Mouse (Mus musculus): ENCODE results near the gene Btd. TPM values are rescaled to one million over a fixed set of nuclear protein-coding genes. Genes with fewer than 3 reads are reported as not detected.
A peak's percentile ranks its signal among the peaks of the same experiment; 100 is the strongest.
"Not testable (repeated sequence)": the region's sequence is repeated elsewhere in the genome, so short reads cannot be mapped to it uniquely, and the experiment has no call there.

Btd gene
- total and polyA plus RNA-seq, 3 experiments = 10.7 to 19.1 (median 10.8) TPM

DNA sequence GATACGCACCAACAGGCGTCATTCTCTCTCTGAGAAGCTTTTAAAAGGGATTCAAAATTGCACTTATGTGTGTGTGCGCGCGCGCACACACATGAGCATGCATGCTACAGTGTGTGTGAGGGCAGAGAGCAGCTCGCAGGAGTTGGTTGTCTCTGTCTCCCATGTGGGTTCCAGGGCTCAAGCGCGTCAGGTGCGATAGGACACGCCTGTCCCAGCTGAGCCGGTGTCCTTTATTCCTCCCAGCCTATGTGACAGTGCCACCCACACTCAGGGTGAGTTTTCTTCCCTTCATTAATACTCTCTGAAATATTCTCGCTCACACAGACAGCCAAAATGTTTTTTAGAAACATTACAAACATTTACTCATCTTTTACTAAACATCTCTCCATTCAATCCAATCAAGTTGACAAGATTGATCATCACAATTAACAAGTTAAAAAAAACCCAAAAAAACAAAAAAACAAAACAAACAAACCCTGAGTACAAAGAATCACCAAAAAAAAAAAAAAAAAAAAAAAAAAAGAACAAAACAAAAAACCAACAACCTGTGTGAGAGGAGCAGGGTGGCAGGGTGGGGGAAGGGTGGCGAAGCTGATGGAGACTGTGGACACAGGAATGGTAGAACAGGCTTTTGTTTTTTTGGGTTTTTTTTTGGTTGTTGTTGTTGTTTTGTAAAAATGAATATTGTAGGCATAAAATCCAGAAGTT lies 38.8 kb upstream of the Btd start:
- H3K4me1 ChIP-seq (ENCODE audit: control insufficient read depth, insufficient read depth, low read length) = no peaks in the 10 kb centered on the region
- H3K4me3 ChIP-seq = no peak overlapping the region
- no peak for DNase-seq
- no peaks in the 10 kb centered on the region for H3K36me3 ChIP-seq (ENCODE audit: control insufficient read depth, insufficient read depth, low read length)
- no peaks in the 10 kb centered on the region for H3K27me3 ChIP-seq (ENCODE audit: control insufficient read depth, insufficient read depth, low read length)
- no peak overlapping the region for H3K27ac ChIP-seq
- no peak overlapping the region for H3K9ac ChIP-seq (ENCODE audit: low read depth, low read length)
- TF ChIP-seq EP300 (IDR thresholded peaks at IDR 0.05; ENCODE audit: insufficient read depth, low read depth, low read length) (no peak), POLR2A (IDR thresholded peaks at IDR 0.05; ENCODE audit: insufficient read depth, low read depth, low read length) (no peak), CTCF (IDR thresholded peaks at IDR 0.05) (no peak)
- no peaks in the 10 kb centered on the region for H3K79me2 ChIP-seq (replicated peaks; ENCODE audit: control insufficient read depth, insufficient read depth, low read length)
- intact Hi-C loops (cut with DNase I) = no loop called here
- 94% methylated on average over 14 of the region's 14 CpGs for WGBS

GRCm38 (mm10) chr14:31602616-31602979 lies 38.2 kb upstream of the Btd start:
- H3K79me2 ChIP-seq (replicated peaks; ENCODE audit: control insufficient read depth, insufficient read depth, low read length); H3K4me3 ChIP-seq; H3K27me3 ChIP-seq (ENCODE audit: control insufficient read depth, insufficient read depth, low read length); H3K27ac ChIP-seq; H3K36me3 ChIP-seq (ENCODE audit: control insufficient read depth, insufficient read depth, low read length); DNase-seq; intact Hi-C loops (cut with DNase I); H3K9ac ChIP-seq (ENCODE audit: low read depth, low read length); H3K4me1 ChIP-seq (ENCODE audit: control insufficient read depth, insufficient read depth, low read length): not testable (repeated sequence)
- WGBS = 81% methylated on average over 6 of the region's 6 CpGs

DNA sequence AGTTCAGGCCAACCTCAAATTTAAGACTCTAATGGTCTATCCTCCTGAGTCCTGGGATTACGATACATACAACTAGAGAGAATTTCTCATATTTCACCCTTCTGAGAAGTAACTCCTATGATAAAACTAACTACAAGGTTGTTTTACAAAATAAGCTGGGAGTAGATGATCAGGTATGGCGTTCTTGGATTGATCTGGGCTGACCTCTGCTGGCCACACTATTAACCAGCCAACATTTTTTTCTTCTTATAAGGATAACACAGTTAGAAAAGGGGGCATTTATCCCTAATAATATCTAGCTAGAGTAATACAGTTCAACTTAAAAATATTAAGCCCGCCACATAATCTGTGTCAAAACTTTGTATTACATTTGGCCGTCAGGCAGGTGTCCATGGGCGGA lies 35.9 kb upstream of the Btd start:
- H3K4me1 ChIP-seq (ENCODE audit: control insufficient read depth, insufficient read depth, low read length) = no peaks in the 10 kb centered on the region
- H3K9ac ChIP-seq (ENCODE audit: low read depth, low read length) = no peak overlapping the region
- no peak overlapping the region for H3K27ac ChIP-seq
- no peak overlapping the region for H3K4me3 ChIP-seq
- WGBS = 66% methylated on average over 5 of the region's 5 CpGs
- DNase-seq = peak; percentile 6 to 37
- no peaks in the 10 kb centered on the region for H3K79me2 ChIP-seq (replicated peaks; ENCODE audit: control insufficient read depth, insufficient read depth, low read length)
- intact Hi-C loops (cut with DNase I) = loop anchor here (1.0 kb wide), 1 partner anchor 86 kb away; no protein-coding TSS in a partner anchor
- no peaks in the 10 kb centered on the region for H3K36me3 ChIP-seq (ENCODE audit: control insufficient read depth, insufficient read depth, low read length)
- H3K27me3 ChIP-seq (ENCODE audit: control insufficient read depth, insufficient read depth, low read length) = no peaks in the 10 kb centered on the region
- TF ChIP-seq EP300 (IDR thresholded peaks at IDR 0.05; ENCODE audit: insufficient read depth, low read depth, low read length) = no peak
- peak; percentile 75 for TF ChIP-seq CTCF (IDR thresholded peaks at IDR 0.05)

GRCm38 (mm10) chr14:31605514-31605913 lies 35.3 kb upstream of the Btd start:
- no peaks in the 10 kb centered on the region for H3K27me3 ChIP-seq (ENCODE audit: control insufficient read depth, insufficient read depth, low read length)
- intact Hi-C loops (cut with DNase I) = loop anchor here (1.0 kb wide), 1 partner anchor 86 kb away; no protein-coding TSS in a partner anchor
- no peak overlapping the region for H3K27ac ChIP-seq
- no peaks in the 10 kb centered on the region for H3K4me1 ChIP-seq (ENCODE audit: control insufficient read depth, insufficient read depth, low read length)
- TF ChIP-seq POLR2A (IDR thresholded peaks at IDR 0.05; ENCODE audit: insufficient read depth, low read depth, low read length) (no peak), EP300 (IDR thresholded peaks at IDR 0.05; ENCODE audit: insufficient read depth, low read depth, low read length) (no peak), CTCF (IDR thresholded peaks at IDR 0.05) (peak; percentile 39)
- no peak overlapping the region for H3K9ac ChIP-seq (ENCODE audit: low read depth, low read length)
- H3K79me2 ChIP-seq (replicated peaks; ENCODE audit: control insufficient read depth, insufficient read depth, low read length) = no peaks in the 10 kb centered on the region
- DNase-seq = no peak
- H3K4me3 ChIP-seq = no peak overlapping the region
- 49% methylated on average over 6 of the region's 6 CpGs for WGBS
- no peaks in the 10 kb centered on the region for H3K36me3 ChIP-seq (ENCODE audit: control insufficient read depth, insufficient read depth, low read length)

DNA sequence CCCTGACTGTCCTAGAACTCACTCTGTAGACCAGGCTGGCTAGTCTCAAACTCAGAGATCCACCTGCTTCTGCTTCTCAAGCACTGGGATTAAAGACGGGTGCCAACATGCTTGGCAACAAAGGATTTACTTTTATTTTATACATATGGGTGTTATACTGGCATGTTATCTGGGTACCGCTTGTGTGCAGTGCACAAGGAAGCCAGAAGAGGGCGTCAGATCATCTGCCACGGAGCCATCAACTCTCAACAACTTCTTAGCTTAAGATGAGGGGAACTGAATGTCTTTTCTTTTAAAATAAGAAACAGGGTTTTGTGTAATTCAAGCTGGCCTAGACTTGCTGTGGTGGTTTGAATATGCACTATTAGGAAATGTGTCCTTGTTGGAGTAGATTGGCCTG lies 28.8 kb upstream of the Btd start:
- intact Hi-C loops (cut with DNase I) = no loop called here
- Histone ChIP-seq H3K4me3 (no peak overlapping the region), H3K9ac (ENCODE audit: low read depth, low read length) (no peak overlapping the region), H3K27ac (no peak overlapping the region), H3K36me3 (ENCODE audit: control insufficient read depth, insufficient read depth, low read length) (no peaks in the 10 kb centered on the region), H3K27me3 (ENCODE audit: control insufficient read depth, insufficient read depth, low read length) (no peaks in the 10 kb centered on the region), H3K79me2 (replicated peaks; ENCODE audit: control insufficient read depth, insufficient read depth, low read length) (no peaks in the 10 kb centered on the region), H3K4me1 (ENCODE audit: control insufficient read depth, insufficient read depth, low read length) (no peaks in the 10 kb centered on the region)
- TF ChIP-seq CTCF (IDR thresholded peaks at IDR 0.05) (0 out of 2 replicates have a peak, but pooled peaks have one; percentile 10), POLR2A (IDR thresholded peaks at IDR 0.05; ENCODE audit: insufficient read depth, low read depth, low read length) (no peak), EP300 (IDR thresholded peaks at IDR 0.05; ENCODE audit: insufficient read depth, low read depth, low read length) (no peak)
- WGBS = 72% methylated on average over 4 of the region's 4 CpGs
- DNase-seq = no peak

DNA sequence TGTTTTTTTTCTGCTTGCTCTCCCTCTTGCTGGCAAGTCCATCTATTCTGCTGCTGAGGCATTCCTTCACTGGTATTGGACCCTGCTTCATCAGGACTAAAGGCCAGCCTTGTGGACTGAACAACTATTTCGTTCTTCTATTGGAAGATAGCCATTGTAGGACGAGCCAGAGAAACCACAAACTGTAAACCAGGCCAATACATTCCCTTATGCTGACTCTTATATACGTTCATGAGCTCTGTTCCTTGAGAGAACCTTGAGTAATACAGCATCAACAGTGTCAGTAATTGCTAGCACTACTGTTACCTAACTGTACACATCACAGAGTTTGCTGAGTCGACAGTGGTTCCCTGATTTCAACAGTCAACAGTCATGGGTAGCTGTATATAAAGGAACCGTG lies 27.2 kb upstream of the Btd start:
- 84% methylated on average over 5 of the region's 5 CpGs for WGBS
- Histone ChIP-seq H3K4me3 (no peak overlapping the region), H3K27ac (no peak overlapping the region), H3K4me1 (ENCODE audit: control insufficient read depth, insufficient read depth, low read length) (no peaks in the 10 kb centered on the region), H3K9ac (ENCODE audit: low read depth, low read length) (no peak overlapping the region), H3K36me3 (ENCODE audit: control insufficient read depth, insufficient read depth, low read length) (no peaks in the 10 kb centered on the region), H3K27me3 (ENCODE audit: control insufficient read depth, insufficient read depth, low read length) (no peaks in the 10 kb centered on the region), H3K79me2 (replicated peaks; ENCODE audit: control insufficient read depth, insufficient read depth, low read length) (no peaks in the 10 kb centered on the region)
- DNase-seq = no peak
- intact Hi-C loops (cut with DNase I) = no loop called here
- TF ChIP-seq CTCF (IDR thresholded peaks at IDR 0.05) (no peak), POLR2A (IDR thresholded peaks at IDR 0.05; ENCODE audit: insufficient read depth, low read depth, low read length) (no peak), EP300 (IDR thresholded peaks at IDR 0.05; ENCODE audit: insufficient read depth, low read depth, low read length) (no peak)

Data from heart, adult 2 months (tissue).